Mouse (Mus musculus) activated CD4-positive, CD25-positive, alpha-beta regulatory T cell, adult 4 months (primary cell): ENCODE results near the gene Nipal3. TPM values are rescaled to one million over a fixed set of nuclear protein-coding genes. Genes with fewer than 3 reads are reported as not detected.
A peak's percentile ranks its signal among the peaks of the same experiment; 100 is the strongest.

Source experiments
- ATAC-seq: one replicate; pipeline ENCODE4 v1.8.0; 2017
- polyA plus RNA-seq, 2 experiments: library from polyadenylated mRNA; unstranded; fragments of 100-300 nt; shearing (Covaris generic); gene quantifications; one replicate each; pipeline ENCODE4 v1.2.1; 2017

Nipal3 gene
- polyA plus RNA-seq, 2 experiments from 2014 or later: 12.5 to 13.9 TPM

GRCm38 (mm10) chr4:135433086-135433442 is 61.8 kb downstream of the Nipal3 start:
- no peak for ATAC-seq

GRCm38 (mm10) chr4:135429990-135430760 is 64.7 kb downstream of the Nipal3 start:
- no peak for ATAC-seq

GRCm38 (mm10) chr4:135429383-135429782 is 65.5 kb downstream of the Nipal3 start:
- no peak for ATAC-seq

GRCm38 (mm10) chr4:135426587-135426986 is 68.3 kb downstream of the Nipal3 start:
- ATAC-seq: peak; percentile 10

- ATAC-seq: no peak
Measured at GRCm38 (mm10) chr4:135425625-135426024, 69.2 kb downstream of the Nipal3 start.

- ATAC-seq: no peak
Measured at GRCm38 (mm10) chr4:135420961-135421360, 73.9 kb downstream of the Nipal3 start.

GRCm38 (mm10) chr4:135420416-135420815 is 74.4 kb downstream of the Nipal3 start:
- no peak for ATAC-seq

- no peak for ATAC-seq
Measured at GRCm38 (mm10) chr4:135419996-135420395, 74.8 kb downstream of the Nipal3 start.

- peak; percentile 34 for ATAC-seq
Measured at GRCm38 (mm10) chr4:135416367-135416766, 78.5 kb downstream of the Nipal3 start.

GRCm38 (mm10) chr4:135413491-135413890 is 81.3 kb downstream of the Nipal3 start:
- ATAC-seq: no peak

GRCm38 (mm10) chr4:135411633-135412032 is 83.2 kb downstream of the Nipal3 start:
- peak; percentile 71 for ATAC-seq

- peak; percentile 94 for ATAC-seq
Measured at GRCm38 (mm10) chr4:135406180-135406579, 88.7 kb downstream of the Nipal3 start.

GRCm38 (mm10) chr4:135404916-135405315 is 89.9 kb downstream of the Nipal3 start:
- ATAC-seq: no peak

GRCm38 (mm10) chr4:135404048-135404447 is 90.8 kb downstream of the Nipal3 start:
- ATAC-seq: no peak

- ATAC-seq: no peak
Measured at GRCm38 (mm10) chr4:135401881-135402280, 93.0 kb downstream of the Nipal3 start.

GRCm38 (mm10) chr4:135397991-135398390 is 96.8 kb downstream of the Nipal3 start, which contains the start of gene Ncmap:
Ncmap (minus strand) TSS chr4:135398227.
- no peak for ATAC-seq

GRCm38 (mm10) chr4:135397551-135397950 is 97.3 kb downstream of the Nipal3 start:
- no peak for ATAC-seq

GRCm38 (mm10) chr4:135396303-135396702 is 98.5 kb downstream of the Nipal3 start:
- no peak for ATAC-seq

Other genes with a start within 250 kb of the Nipal3 start
- 1 to 10 TPM; 4.5 to 8.8 TPM for gene Clic4, start 222.2 kb downstream of the Nipal3 start, polyA plus RNA-seq
- 100 to 1,000 TPM; 205 to 216 TPM for gene Srrm1, start 141.7 kb downstream of the Nipal3 start, polyA plus RNA-seq
- 10 to 100 TPM; 22.3 to 52.3 TPM for gene Ncmap, start 96.8 kb downstream of the Nipal3 start, polyA plus RNA-seq
- 10 to 100 TPM; 14.6 to 23.0 TPM for gene Rcan3, start 61.2 kb downstream of the Nipal3 start, polyA plus RNA-seq
- under 1 TPM in 1 of 2 experiments, not detected in 1; 0.22 TPM for gene Stpg1, start 248 bp downstream of the Nipal3 start, polyA plus RNA-seq
- not detected for gene Grhl3, start 78.6 kb upstream of the Nipal3 start, polyA plus RNA-seq
- gene Ifnlr1, start 191.2 kb upstream of the Nipal3 start, polyA plus RNA-seq: under 1 TPM in 1 of 2 experiments, not detected in 1; 0.08 TPM
- gene Il22ra1, start 233.1 kb upstream of the Nipal3 start, polyA plus RNA-seq: not detected